Mouse (Mus musculus): ENCODE measurements around the gene Hydin.
A peak's percentile ranks its signal among the peaks of the same experiment; 100 is the strongest.
"Not testable (repeated sequence)": the region's sequence is repeated elsewhere in the genome, so short reads cannot be mapped to it uniquely, and the experiment has no call there.

The Hydin gene

DNA sequence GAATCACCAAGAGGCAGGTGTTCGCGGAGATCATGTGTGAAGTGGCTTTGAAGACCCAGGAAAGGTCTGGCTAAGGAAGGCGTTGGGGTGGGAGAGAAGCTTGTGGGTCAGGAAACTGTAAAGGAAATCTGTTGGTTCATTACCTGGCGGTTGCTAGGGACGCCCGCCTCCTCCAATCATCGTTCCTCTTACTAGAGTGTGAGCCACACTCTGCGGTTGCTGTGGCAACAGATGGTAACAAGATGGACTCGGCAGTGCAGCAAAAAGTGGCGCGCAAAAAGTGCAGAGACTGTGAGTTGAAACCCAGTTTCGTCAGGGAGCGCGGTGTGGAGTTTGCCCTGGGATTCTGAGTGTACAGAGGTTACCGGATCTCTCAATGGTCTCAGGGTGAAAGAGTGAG lies at the start of gene Hydin:
Gene Hydin (plus strand): TSS at position 237 of the 400 bp plus-strand sequence.
- DNase-seq, result peak; percentile 95

- DNase-seq, result no peak
These were observed 49.6 kb upstream of the Hydin start for GRCm38 (mm10) chr8:110217198-110217597.

- peak; percentile 99 for DNase-seq
These were observed 49.1 kb upstream of the Hydin start for GRCm38 (mm10) chr8:110217681-110218131.

DNA sequence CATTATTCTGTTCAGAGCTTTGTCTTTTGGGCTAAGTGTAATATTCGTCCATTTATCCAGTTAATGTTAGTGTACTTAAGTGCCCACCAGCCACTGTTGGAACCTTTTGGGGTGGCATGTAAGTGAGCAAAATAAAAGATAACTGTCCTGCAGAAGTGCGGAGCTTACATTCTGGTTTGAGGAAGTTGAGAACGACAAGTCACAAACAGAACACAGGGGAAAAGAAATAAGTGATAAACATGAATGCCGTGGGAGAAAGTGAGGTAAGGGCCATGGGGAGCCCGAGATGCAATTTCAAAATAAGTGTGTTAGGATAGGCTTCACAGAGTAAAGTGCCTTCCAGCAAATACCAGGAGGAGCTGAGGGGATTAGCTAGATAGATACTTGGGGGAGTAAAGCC lies 48.3 kb upstream of the Hydin start:
- DNase-seq, result no peak

GRCm38 (mm10) chr8:110220936-110221335 lies 45.8 kb upstream of the Hydin start:
- no peak for DNase-seq

DNA sequence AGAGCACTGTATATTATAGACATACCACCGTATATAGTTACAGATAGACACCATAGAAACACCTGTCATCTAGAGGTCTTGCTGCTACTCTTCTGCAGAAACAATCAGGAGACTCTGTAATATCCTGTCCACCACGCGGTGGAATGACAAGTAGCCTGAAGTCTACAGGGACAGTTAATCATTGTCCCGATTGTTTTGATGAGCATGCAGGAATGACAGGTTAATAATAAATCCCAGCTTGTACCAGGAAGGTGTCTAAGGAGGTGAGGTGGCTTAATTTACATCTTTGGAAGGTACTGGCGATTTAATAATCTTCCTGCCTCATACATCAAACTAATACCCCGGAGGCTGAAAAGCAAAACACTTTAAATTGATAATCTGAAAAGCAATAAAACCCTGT lies 36.0 kb upstream of the Hydin start:
- no peak for DNase-seq

DNA sequence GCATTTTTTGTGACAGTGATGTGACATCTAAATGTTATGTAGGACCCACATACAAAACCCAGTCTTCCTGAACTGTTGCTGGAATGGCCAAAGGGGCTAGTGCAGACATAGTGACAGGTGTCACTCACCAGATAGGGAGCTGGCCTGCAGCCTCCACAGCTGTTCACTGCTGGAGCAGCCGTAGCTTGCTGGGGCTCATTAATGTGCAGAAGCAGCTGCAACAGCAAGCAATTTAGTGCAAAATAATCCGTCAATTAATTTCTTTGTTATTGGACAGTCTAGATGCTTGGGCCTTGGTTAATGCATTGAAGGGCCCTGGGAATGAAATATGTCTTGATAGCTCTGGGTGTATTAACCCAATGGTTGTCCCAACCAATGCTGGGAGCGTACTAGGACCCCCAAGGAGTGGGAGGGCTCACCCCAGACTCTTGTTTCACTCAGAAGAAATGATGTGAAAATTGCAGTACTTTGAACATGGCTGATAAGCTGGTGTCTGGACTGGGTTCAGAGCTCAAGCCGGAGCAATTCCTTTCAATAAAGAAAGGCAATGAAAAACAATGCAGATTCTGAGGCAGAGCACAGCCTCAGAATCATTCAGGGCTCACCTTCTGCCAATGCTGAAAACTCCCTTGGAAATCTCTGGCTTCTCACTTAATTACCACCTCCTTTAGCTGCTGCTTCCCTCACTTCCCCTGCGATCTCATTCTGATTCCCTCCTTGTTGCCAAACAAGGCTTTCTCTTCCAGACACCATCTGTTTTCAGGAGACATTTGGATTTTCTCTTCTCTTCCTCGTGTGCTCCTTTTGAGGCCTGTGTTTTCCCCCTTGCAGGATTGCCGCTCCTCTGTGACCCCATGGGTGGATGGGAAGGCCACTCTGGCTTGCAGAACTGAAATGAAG lies 24.2 kb upstream of the Hydin start:
- DNase-seq, result peak; percentile 34

DNA sequence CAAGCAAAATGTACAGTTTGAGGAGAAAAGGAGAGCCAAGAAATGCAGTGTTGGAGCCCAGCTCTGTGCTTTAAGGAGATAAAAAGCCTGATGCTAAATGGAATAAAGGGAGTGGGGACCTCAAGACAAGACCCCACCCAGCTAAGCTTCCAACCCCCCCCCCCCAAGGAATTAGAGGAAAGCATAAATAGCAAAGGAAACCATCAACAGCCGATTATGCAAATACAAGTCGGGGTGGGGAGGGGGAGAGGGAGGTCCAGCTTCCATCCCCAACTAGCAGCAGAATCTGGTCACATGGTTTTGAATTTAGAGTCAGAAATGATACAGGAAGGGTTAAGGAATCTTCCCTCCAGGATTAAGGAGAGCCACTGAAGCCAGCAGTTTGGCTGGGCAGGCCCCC lies 22.2 kb upstream of the Hydin start:
- no peak for DNase-seq

GRCm38 (mm10) chr8:110247238-110247637 lies 19.5 kb upstream of the Hydin start:
- no peak for DNase-seq

GRCm38 (mm10) chr8:110253986-110254385 lies 12.8 kb upstream of the Hydin start:
- no peak for DNase-seq

GRCm38 (mm10) chr8:110265796-110266305 lies 926 bp upstream of the Hydin start:
- DNase-seq, result peak; percentile 78

DNA sequence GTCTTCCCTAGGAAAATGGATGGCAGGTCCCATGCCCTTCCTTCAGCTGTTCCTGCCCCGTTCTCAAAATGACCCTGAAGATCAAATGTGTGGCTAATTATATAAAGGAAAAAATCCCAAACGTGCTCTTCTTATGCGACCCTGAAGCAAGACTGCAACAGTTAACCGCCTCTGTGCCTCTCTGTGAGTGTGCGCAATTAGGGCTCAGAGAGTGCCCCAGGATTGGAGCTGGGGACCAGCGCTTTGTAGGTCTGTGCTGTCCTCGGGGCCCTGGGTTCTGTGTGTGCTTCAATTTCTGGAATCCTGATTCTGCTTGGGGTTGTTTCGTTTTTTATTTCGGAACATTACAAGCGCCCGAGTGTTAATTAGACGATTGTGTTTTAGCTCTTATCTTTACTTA lies 491 bp downstream of the Hydin start:
- DNase-seq, result peak; percentile 37

- DNase-seq, result no peak
These were observed 3.9 kb downstream of the Hydin start for GRCm38 (mm10) chr8:110270659-110271058.

DNA sequence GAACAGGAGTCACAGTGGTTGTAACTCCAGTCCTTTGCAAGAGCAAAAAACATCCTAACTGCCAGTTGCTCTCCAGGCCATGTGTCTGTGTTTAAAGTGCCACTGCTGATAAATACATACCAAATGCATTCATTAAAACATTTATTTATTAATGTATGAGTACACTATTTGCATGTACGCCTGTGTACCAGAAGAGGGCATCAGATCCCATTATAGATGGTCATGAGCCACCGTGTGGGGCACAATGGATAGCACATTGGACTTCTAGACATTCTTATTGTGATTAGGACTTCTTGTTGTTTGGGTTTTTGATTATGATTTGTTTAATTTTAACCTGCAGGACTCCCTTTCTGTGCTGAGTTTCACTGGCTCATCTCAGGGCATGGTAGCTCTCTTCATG lies 6.6 kb downstream of the Hydin start:
- DNase-seq, result no peak

DNA sequence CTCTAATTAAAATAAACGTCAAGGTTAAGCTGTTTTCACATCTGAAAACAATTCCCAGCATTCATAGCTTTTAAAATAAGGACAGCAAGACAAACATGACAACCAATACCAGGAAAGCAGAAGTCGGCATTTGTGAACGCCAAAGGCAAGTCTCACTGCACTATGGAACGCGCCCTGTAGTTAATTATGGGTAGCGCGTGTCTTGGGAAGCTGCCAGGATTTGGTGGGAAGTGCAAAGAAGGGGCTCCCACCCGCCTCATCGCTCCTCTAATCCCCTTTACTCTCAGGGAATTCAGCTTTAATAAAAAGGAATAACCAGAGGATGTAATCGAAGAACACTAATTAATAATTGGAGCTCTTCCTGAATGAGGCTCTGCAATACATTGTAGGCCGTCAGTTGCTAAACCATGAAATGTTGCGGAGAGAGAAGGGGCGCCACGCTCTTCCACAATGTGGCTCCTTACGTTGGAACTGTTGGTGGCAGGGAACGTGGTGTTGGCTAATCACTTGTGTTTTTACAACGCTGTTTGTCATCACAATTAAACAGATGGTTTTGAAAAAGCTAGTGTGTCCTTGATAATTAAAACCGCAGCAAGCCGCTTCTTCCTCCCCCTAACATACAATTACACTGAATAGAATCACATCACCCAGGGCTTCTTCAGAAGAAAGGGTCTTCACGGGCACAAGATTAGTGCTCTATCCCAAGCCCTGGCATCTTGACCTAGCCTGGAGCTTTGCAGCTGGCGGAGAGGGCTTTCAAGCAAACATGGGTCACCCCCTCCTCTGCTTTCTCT lies 8.9 kb downstream of the Hydin start:
- DNase-seq, result peak; percentile 59

- no peak for DNase-seq
These were observed 9.4 kb downstream of the Hydin start for GRCm38 (mm10) chr8:110276259-110276560.

DNA sequence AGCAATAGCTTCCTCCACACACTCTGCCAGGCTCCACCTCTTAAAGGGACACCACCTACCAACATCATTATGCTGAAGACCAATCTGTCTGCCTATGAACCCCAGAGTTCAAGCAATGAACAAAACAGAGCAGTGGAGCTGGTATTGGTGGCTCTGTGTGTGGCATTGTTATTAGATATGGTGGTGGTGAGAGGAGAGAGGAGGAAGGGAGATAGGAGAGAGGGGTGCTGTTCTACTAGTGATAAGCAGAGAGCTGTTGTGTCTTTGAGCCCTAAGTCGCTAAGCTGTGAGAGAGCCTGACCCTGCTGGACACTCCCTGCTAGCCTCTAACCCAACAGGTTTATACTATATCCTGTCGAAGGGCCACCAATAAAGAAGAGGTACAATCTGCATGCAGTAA lies 45.9 kb downstream of the Hydin start:
- DNase-seq, result no peak

GRCm38 (mm10) chr8:110315826-110316225 lies 49.0 kb downstream of the Hydin start:
- DNase-seq, result no peak

GRCm38 (mm10) chr8:110319586-110319985 lies 52.8 kb downstream of the Hydin start:
- peak; percentile 15 for DNase-seq

DNA sequence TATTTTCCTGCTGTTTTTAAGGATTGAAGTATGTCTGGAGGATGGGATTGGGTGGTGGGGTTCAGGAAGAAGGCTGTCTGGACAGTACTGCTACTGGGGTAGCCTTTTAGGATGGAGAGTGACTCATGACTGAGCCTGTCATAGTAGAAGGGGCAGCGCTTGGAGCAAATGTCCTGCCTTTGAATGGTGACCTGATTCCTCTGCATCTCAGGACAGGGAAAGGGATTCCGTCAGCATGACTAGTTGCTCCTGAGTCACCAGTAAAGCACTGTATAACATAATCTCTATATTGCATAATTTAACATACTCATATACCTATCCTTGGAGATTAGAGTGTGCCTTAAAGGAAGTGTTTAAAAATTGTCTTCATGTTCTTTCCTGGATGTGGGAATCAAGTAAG lies 54.7 kb downstream of the Hydin start:
- DNase-seq, result no peak

- no peak for DNase-seq
These were observed 57.3 kb downstream of the Hydin start for GRCm38 (mm10) chr8:110323981-110324574.

DNA sequence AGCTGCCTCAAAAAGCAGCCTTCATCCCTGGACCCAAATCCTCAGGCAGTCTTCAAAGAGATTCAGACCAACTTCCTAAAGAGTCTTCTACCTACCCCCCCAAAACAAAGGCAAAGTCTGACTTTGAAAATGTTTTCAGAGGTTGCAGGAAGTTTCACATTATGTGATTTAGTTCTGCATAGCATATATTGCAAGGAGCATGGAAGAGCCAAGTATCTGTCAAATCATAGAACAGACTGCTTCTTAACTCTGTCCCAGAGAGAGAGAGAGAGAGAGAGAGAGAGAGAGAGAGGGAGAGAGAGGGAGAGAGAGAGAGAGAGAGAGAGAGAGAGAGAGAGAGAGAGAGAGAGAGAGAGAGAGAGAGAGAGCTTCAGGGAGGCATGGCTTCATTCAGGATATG lies 60.3 kb downstream of the Hydin start:
- DNase-seq, result not testable (repeated sequence)

GRCm38 (mm10) chr8:110333376-110333775 lies 66.6 kb downstream of the Hydin start:
- DNase-seq, result no peak
